17 mouse cellular contexts compared by ENCODE assay signal in genomic region chr10:123702595-123702994, GRCm38 (mm10).
"Had no signal": no experiment of that assay in that cellular context is flagged by ENCODE, and none has a peak within 500 bp of the region (broad histone marks: within the 10 kb centered on the region; RNA-seq: fewer than 3 reads in every experiment).

No protein-coding gene starts in this region.

- H3K9ac ChIP-seq: lung, embryonic 15.5 days; midbrain, embryonic 12.5 days; neural tube, embryonic 12.5 days; stomach, embryonic 15.5 days had no signal

- H3K27ac ChIP-seq: lung, embryonic 15.5 days; macrophage; midbrain, embryonic 12.5 days; neural tube, embryonic 12.5 days; stomach, embryonic 15.5 days; stomach, postnatal 0 days had no signal

- H3K36me3 ChIP-seq: lung, embryonic 15.5 days; midbrain, embryonic 12.5 days; neural tube, embryonic 12.5 days; stomach, embryonic 15.5 days had no signal

- H3K4me3 ChIP-seq: lung, embryonic 15.5 days; megakaryocyte, embryonic 14.5 days; midbrain, embryonic 12.5 days; neural tube, embryonic 12.5 days; stomach, embryonic 15.5 days had no signal

- ATAC-seq: lung, postnatal 0 days; midbrain, embryonic 16.5 days had no signal

- H3K9me3 ChIP-seq: lung, embryonic 15.5 days; midbrain, embryonic 12.5 days; neural tube, embryonic 12.5 days; stomach, embryonic 15.5 days had no signal

- H3K4me2 ChIP-seq: lung, embryonic 15.5 days; midbrain, embryonic 12.5 days; neural tube, embryonic 12.5 days; stomach, embryonic 15.5 days had no signal

- H3K4me1 ChIP-seq: lung, embryonic 15.5 days; megakaryocyte, embryonic 14.5 days; midbrain, embryonic 12.5 days; stomach, embryonic 15.5 days had no signal

- H3K27me3 ChIP-seq: lung, embryonic 15.5 days; megakaryocyte, embryonic 14.5 days; midbrain, embryonic 12.5 days; neural tube, embryonic 12.5 days; stomach, embryonic 15.5 days had no signal

- DNase-seq: lung, adult 2 months; lung, postnatal 14 days; lung, postnatal 36 days; midbrain, embryonic 14.5 days; right cerebral cortex, postnatal 14 days; thymus, adult 2 months; thymus, postnatal 25 days; thymus, postnatal 4 days had no signal
